Mouse (Mus musculus): ENCODE measurements at regions not wholly inside any gene's neighbourhood (a gene's known extent, or its start where the extent isn't known, plus 50 kb on each side); places are given as distances from the start of the nearest gene placed in this dataset.

GRCm38 (mm10) chr8:104007209-104007608 is 94.2 kb upstream of the Cdh5 start:
- Histone ChIP-seq H3K27ac (replicated peaks; ENCODE audit: insufficient read depth, low read depth, low read length) (no peak overlapping the region), H3K36me3 (ENCODE audit: control insufficient read depth, insufficient read depth, low read length) (no peaks in the 10 kb centered on the region), H3K4me3 (ENCODE audit: insufficient read depth, low read depth, low read length) (no peak overlapping the region), H3K4me1 (ENCODE audit: control insufficient read depth, insufficient read depth, low read length) (no peaks in the 10 kb centered on the region), H3K79me2 (ENCODE audit: control insufficient read depth, insufficient read depth, low read length) (no peaks in the 10 kb centered on the region), H3K9ac (ENCODE audit: low read depth, low read length) (no peak overlapping the region), H3K27me3 (ENCODE audit: control insufficient read depth, insufficient read depth, low read length) (no peaks in the 10 kb centered on the region)
- WGBS = 93% methylated on average over 2 of the region's 2 CpGs
- DNase-seq (ENCODE audit: extremely low read depth, low read depth, low spot score) = no peak
- TF ChIP-seq POLR2A (IDR thresholded peaks at IDR 0.05; ENCODE audit: extremely low read depth, insufficient read depth, low read length) = no peak
- TF ChIP-seq CTCF (IDR thresholded peaks at IDR 0.05; ENCODE audit: low read depth, low read length) = no peak

GRCm38 (mm10) chr8:104008756-104009155 is 92.7 kb upstream of the Cdh5 start:
- Histone ChIP-seq H3K4me1 (ENCODE audit: control insufficient read depth, insufficient read depth, low read length) (no peaks in the 10 kb centered on the region), H3K27ac (replicated peaks; ENCODE audit: insufficient read depth, low read depth, low read length) (no peak overlapping the region), H3K9ac (ENCODE audit: low read depth, low read length) (no peak overlapping the region), H3K27me3 (ENCODE audit: control insufficient read depth, insufficient read depth, low read length) (no peaks in the 10 kb centered on the region), H3K36me3 (ENCODE audit: control insufficient read depth, insufficient read depth, low read length) (no peaks in the 10 kb centered on the region), H3K79me2 (ENCODE audit: control insufficient read depth, insufficient read depth, low read length) (no peaks in the 10 kb centered on the region), H3K4me3 (ENCODE audit: insufficient read depth, low read depth, low read length) (no peak overlapping the region)
- no peak for TF ChIP-seq POLR2A (IDR thresholded peaks at IDR 0.05; ENCODE audit: extremely low read depth, insufficient read depth, low read length)
- TF ChIP-seq CTCF (IDR thresholded peaks at IDR 0.05; ENCODE audit: low read depth, low read length) = no peak
- DNase-seq (ENCODE audit: extremely low read depth, low read depth, low spot score) = no peak
- WGBS = 84% methylated on average over 5 of the region's 5 CpGs

GRCm38 (mm10) chr8:104009306-104009705 is 92.1 kb upstream of the Cdh5 start:
- H3K4me1 ChIP-seq (ENCODE audit: control insufficient read depth, insufficient read depth, low read length) = no peaks in the 10 kb centered on the region
- no peaks in the 10 kb centered on the region for H3K27me3 ChIP-seq (ENCODE audit: control insufficient read depth, insufficient read depth, low read length)
- no peak overlapping the region for H3K9ac ChIP-seq (ENCODE audit: low read depth, low read length)
- H3K27ac ChIP-seq (replicated peaks; ENCODE audit: insufficient read depth, low read depth, low read length) = no peak overlapping the region
- DNase-seq (ENCODE audit: extremely low read depth, low read depth, low spot score) = peak; percentile 95
- no peaks in the 10 kb centered on the region for H3K36me3 ChIP-seq (ENCODE audit: control insufficient read depth, insufficient read depth, low read length)
- H3K79me2 ChIP-seq (ENCODE audit: control insufficient read depth, insufficient read depth, low read length) = no peaks in the 10 kb centered on the region
- TF ChIP-seq POLR2A (IDR thresholded peaks at IDR 0.05; ENCODE audit: extremely low read depth, insufficient read depth, low read length) = no peak
- no peak for TF ChIP-seq CTCF (IDR thresholded peaks at IDR 0.05; ENCODE audit: low read depth, low read length)
- WGBS = 23% methylated on average over 6 of the region's 6 CpGs
- H3K4me3 ChIP-seq (ENCODE audit: insufficient read depth, low read depth, low read length) = no peak overlapping the region

DNA sequence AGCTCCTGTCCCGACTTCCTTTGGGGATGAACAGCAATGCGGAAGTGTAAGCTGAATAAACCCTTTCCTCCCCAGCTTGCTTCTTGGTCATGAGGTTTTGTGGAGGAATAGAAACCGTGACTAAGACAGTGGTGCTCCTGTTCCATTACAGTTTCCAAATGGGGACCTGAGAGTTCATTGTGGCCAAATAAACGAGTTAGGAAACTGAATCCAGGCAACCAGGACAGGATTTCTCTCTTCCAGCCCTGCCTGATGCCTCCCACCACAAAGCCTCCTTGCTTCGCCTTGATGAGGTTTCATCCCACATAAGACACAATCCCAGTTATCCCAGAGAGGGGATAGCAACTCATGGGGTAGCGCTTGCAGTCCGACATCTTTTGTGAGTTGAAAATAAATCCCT is 79.2 kb upstream of the Cdh5 start:
- Histone ChIP-seq H3K27me3 (ENCODE audit: control insufficient read depth, insufficient read depth, low read length) (no peaks in the 10 kb centered on the region), H3K36me3 (ENCODE audit: control insufficient read depth, insufficient read depth, low read length) (no peaks in the 10 kb centered on the region), H3K9ac (ENCODE audit: low read depth, low read length) (no peak overlapping the region), H3K79me2 (ENCODE audit: control insufficient read depth, insufficient read depth, low read length) (no peaks in the 10 kb centered on the region), H3K4me1 (ENCODE audit: control insufficient read depth, insufficient read depth, low read length) (no peaks in the 10 kb centered on the region), H3K4me3 (ENCODE audit: insufficient read depth, low read depth, low read length) (no peak overlapping the region), H3K27ac (replicated peaks; ENCODE audit: insufficient read depth, low read depth, low read length) (no peak overlapping the region)
- DNase-seq (ENCODE audit: extremely low read depth, low read depth, low spot score) = no peak
- WGBS = 76% methylated on average over 7 of the region's 7 CpGs
- TF ChIP-seq POLR2A (IDR thresholded peaks at IDR 0.05; ENCODE audit: extremely low read depth, insufficient read depth, low read length) (no peak), CTCF (IDR thresholded peaks at IDR 0.05; ENCODE audit: low read depth, low read length) (no peak)

DNA sequence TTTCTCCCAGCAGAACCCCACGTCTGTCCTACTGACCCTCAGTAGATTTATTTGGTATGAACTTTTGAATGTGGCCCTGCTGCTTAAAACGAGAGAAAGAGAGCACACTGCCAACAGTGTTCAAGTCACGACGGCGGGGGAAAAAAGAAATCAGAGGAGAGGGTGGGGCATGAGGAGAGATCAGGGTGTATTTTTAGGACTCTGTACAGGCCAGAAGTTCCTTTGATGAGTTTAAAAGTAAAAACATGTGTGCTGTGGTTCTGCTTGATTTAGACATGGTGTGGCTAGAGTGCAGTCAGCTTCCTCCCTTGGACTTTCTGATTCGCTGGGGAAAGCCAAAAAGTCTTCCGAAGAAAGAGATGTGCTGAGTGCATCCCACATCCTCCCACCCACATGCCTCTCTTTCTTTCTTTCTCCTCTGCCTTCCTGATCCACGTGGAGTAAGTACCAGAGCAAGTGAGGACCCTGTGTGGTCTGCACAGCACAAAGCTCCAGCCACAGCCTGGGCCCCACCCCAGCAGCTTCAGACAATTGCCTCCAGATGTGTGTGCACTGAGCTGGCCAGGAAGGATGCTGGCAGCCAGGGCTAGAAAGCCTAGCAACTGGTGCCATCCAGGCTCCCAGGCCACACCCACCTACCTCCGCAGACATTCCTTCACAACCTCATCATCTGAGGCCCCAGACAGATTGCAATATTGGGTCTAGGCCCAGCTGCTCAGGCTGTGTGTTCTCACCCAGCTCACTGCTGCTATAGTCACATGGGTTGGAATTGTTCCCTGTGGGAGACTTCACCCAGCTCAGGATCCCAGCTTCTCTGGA is 78.5 kb upstream of the Cdh5 start:
- Histone ChIP-seq H3K36me3 (ENCODE audit: control insufficient read depth, insufficient read depth, low read length) (no peaks in the 10 kb centered on the region), H3K27ac (replicated peaks; ENCODE audit: insufficient read depth, low read depth, low read length) (no peak overlapping the region), H3K79me2 (ENCODE audit: control insufficient read depth, insufficient read depth, low read length) (no peaks in the 10 kb centered on the region), H3K9ac (ENCODE audit: low read depth, low read length) (no peak overlapping the region), H3K4me3 (ENCODE audit: insufficient read depth, low read depth, low read length) (no peak overlapping the region), H3K4me1 (ENCODE audit: control insufficient read depth, insufficient read depth, low read length) (no peaks in the 10 kb centered on the region), H3K27me3 (ENCODE audit: control insufficient read depth, insufficient read depth, low read length) (no peaks in the 10 kb centered on the region)
- TF ChIP-seq CTCF (IDR thresholded peaks at IDR 0.05; ENCODE audit: low read depth, low read length) (no peak), POLR2A (IDR thresholded peaks at IDR 0.05; ENCODE audit: extremely low read depth, insufficient read depth, low read length) (no peak)
- 74% methylated on average over 9 of the region's 9 CpGs for WGBS
- no peak for DNase-seq (ENCODE audit: extremely low read depth, low read depth, low spot score)

DNA sequence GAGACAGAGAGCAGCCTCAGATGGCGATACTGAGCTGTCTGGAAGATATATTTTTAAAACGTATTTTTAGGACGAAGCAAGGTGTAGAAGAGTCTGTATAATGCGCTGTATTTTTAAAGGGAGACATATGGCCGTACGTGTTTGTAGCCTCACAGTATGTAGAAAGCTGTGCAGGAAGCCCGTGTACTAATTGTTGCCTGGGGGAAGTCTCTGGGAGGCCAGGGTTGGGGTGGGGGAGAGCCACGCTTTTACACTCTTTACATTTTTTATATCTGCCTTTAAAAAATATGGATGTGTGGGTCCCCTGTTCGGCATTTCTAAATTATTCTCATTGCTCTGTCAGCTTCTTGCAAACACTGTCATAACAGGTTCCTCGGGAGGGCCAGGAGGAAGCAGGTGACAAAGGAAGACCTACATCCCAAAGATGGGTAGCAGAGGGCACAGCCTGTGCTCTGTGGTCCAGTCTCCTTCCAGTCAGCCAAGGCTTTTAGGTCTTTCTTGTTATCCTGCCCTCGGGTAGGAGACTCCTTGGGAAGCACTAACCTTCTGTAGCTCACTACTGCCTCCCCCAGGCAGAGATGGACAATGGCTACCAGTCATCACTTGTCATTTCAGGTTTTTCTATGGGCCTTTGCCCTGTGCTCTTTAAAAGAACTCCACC is 74.1 kb upstream of the Cdh5 start:
- H3K27me3 ChIP-seq (ENCODE audit: control insufficient read depth, insufficient read depth, low read length) = no peaks in the 10 kb centered on the region
- no peak overlapping the region for H3K27ac ChIP-seq (replicated peaks; ENCODE audit: insufficient read depth, low read depth, low read length)
- peak; percentile 29 for DNase-seq (ENCODE audit: extremely low read depth, low read depth, low spot score)
- H3K4me1 ChIP-seq (ENCODE audit: control insufficient read depth, insufficient read depth, low read length) = no peaks in the 10 kb centered on the region; the same call in 1 of the 2 replicates
- H3K79me2 ChIP-seq (ENCODE audit: control insufficient read depth, insufficient read depth, low read length) = no peaks in the 10 kb centered on the region
- TF ChIP-seq CTCF (IDR thresholded peaks at IDR 0.05; ENCODE audit: low read depth, low read length) = peak; percentile 58; the same call in 1 of the 2 replicates
- TF ChIP-seq POLR2A (IDR thresholded peaks at IDR 0.05; ENCODE audit: extremely low read depth, insufficient read depth, low read length) = no peak
- WGBS = 79% methylated on average over 11 of the region's 11 CpGs
- no peak overlapping the region for H3K4me3 ChIP-seq (ENCODE audit: insufficient read depth, low read depth, low read length)
- no peaks in the 10 kb centered on the region for H3K36me3 ChIP-seq (ENCODE audit: control insufficient read depth, insufficient read depth, low read length)
- H3K9ac ChIP-seq (ENCODE audit: low read depth, low read length) = no peak overlapping the region
